Mouse (Mus musculus) adrenal gland, postnatal 10 days (tissue): ENCODE measurements around the gene Sh3glb1. TPM values are rescaled to one million over a fixed set of nuclear protein-coding genes. Genes with fewer than 3 reads are reported as not detected.

Source experiments
- DNase-seq: peaks from one replicate; pipeline ENCODE4 v3.0.0; 2021; ENCODE audit warnings: mixed read lengths
- total RNA-seq, 2 experiments: library from RNA; stranded (reverse); gene quantifications; 2 replicates each; pipeline ENCODE4 v1.2.3; 2021

Sh3glb1 gene
- total RNA-seq, 2 experiments from 2014 or later, result 271 to 286 TPM

- no peak for DNase-seq
Observed at GRCm38 (mm10) chr3:144715033-144715432, 5.1 kb downstream of the Sh3glb1 start.

- peak; percentile 37 for DNase-seq
Observed at GRCm38 (mm10) chr3:144714606-144715005, 5.5 kb downstream of the Sh3glb1 start.

GRCm38 (mm10) chr3:144714126-144714525, 6.0 kb downstream of the Sh3glb1 start:
- peak; percentile 66 for DNase-seq

GRCm38 (mm10) chr3:144711607-144712206, 8.4 kb downstream of the Sh3glb1 start:
- no peak for DNase-seq

GRCm38 (mm10) chr3:144708612-144709011, 11.5 kb downstream of the Sh3glb1 start:
- no peak for DNase-seq

- no peak for DNase-seq
Observed at GRCm38 (mm10) chr3:144703959-144704358, 16.2 kb downstream of the Sh3glb1 start.

- no peak for DNase-seq
Observed at GRCm38 (mm10) chr3:144698790-144699433, 21.2 kb downstream of the Sh3glb1 start.

GRCm38 (mm10) chr3:144697942-144698341, 22.2 kb downstream of the Sh3glb1 start:
- no peak for DNase-seq

GRCm38 (mm10) chr3:144697154-144697553, 23.0 kb downstream of the Sh3glb1 start:
- no peak for DNase-seq

- DNase-seq, result no peak
Observed at GRCm38 (mm10) chr3:144694941-144695340, 25.2 kb downstream of the Sh3glb1 start.

GRCm38 (mm10) chr3:144694040-144694439, 26.1 kb downstream of the Sh3glb1 start:
- no peak for DNase-seq

GRCm38 (mm10) chr3:144692052-144692451, 28.1 kb downstream of the Sh3glb1 start:
- no peak for DNase-seq

GRCm38 (mm10) chr3:144689236-144689635, 30.9 kb downstream of the Sh3glb1 start:
- DNase-seq, result peak; percentile 61

GRCm38 (mm10) chr3:144688284-144688683, 31.9 kb downstream of the Sh3glb1 start:
- DNase-seq, result no peak

GRCm38 (mm10) chr3:144687618-144688017, 32.5 kb downstream of the Sh3glb1 start:
- DNase-seq, result no peak

GRCm38 (mm10) chr3:144686146-144686545, 34.0 kb downstream of the Sh3glb1 start:
- no peak for DNase-seq

GRCm38 (mm10) chr3:144683136-144683814, 36.9 kb downstream of the Sh3glb1 start:
- DNase-seq, result no peak

- DNase-seq, result no peak
Observed at GRCm38 (mm10) chr3:144681542-144681941, 38.6 kb downstream of the Sh3glb1 start.

- peak; percentile 15 for DNase-seq
Observed at GRCm38 (mm10) chr3:144679701-144680159, 40.4 kb downstream of the Sh3glb1 start.

GRCm38 (mm10) chr3:144679137-144679536, 41.0 kb downstream of the Sh3glb1 start:
- no peak for DNase-seq

- no peak for DNase-seq
Observed at GRCm38 (mm10) chr3:144677751-144678150, 42.4 kb downstream of the Sh3glb1 start.

GRCm38 (mm10) chr3:144676249-144676648, 43.9 kb downstream of the Sh3glb1 start:
- DNase-seq, result no peak

- no peak for DNase-seq
Observed at GRCm38 (mm10) chr3:144672016-144672415, 48.1 kb downstream of the Sh3glb1 start.
